Mouse (Mus musculus) lung, embryonic 14.5 days (tissue): ENCODE measurements around the gene Micu1. TPM values are rescaled to one million over a fixed set of nuclear protein-coding genes. Genes with fewer than 3 reads are reported as not detected.

ENCODE experiments used
- ATAC-seq: fragments of 200-750 bp; cut with Nextera tagmentation; 2 replicates; pipeline ENCODE4 v1.8.0; 2017; ENCODE audit warnings: mild to moderate bottlenecking, moderate TSS enrichment, moderate library complexity; ENCODE audit not compliant: insufficient read depth
- DNase-seq: peaks from one replicate; pipeline ENCODE4 v3.0.0-alpha.2; 2015
- H3K27ac ChIP-seq: fragments of 300-500 bp; sonication (generic); 2 replicates; pipeline ENCODE4 v1.5.1; 2014; ENCODE audit warnings: low read depth, mild to moderate bottlenecking, moderate library complexity
- H3K27me3 ChIP-seq: fragments of 300-500 bp; sonication (generic); 2 replicates; pipeline ENCODE4 v1.6.1; 2014; ENCODE audit warnings: low read length, control low read depth; ENCODE audit not compliant: insufficient read depth
- H3K36me3 ChIP-seq: fragments of 300-500 bp; sonication (generic); 2 replicates; pipeline ENCODE4 v1.6.1; 2014; ENCODE audit warnings: control low read depth; ENCODE audit not compliant: insufficient read depth
- H3K4me1 ChIP-seq: fragments of 300-500 bp; sonication (generic); 2 replicates; pipeline ENCODE4 v1.6.1; 2014; ENCODE audit warnings: antibody characterized with exemption, control low read depth; ENCODE audit not compliant: insufficient read depth
- H3K4me2 ChIP-seq: fragments of 300-500 bp; sonication (generic); 2 replicates; pipeline ENCODE4 v1.6.1; 2014; ENCODE audit warnings: mild to moderate bottlenecking
- H3K4me3 ChIP-seq: fragments of 300-500 bp; sonication (generic); 2 replicates; pipeline ENCODE4 v1.5.1; 2014; ENCODE audit warnings: low read depth, low read length
- H3K9ac ChIP-seq: fragments of 300-500 bp; sonication (generic); 2 replicates; pipeline ENCODE4 v1.6.1; 2014
- H3K9me3 ChIP-seq: fragments of 300-500 bp; sonication (generic); 2 replicates; pipeline ENCODE4 v1.6.1; 2016; ENCODE audit warnings: low read depth, low read length, control low read depth
- CTCF ChIP-seq: IDR thresholded peaks from 2 replicates; pipeline ENCODE4 v1.5.1; 2016; ENCODE audit warnings: antibody characterized with exemption, low read depth
- WGBS: fragments of 180-500 bp; shearing (Covaris S2); extraction: QIAGEN DNeasy Blood & Tissue Kit; methylation state at CpG from one replicate; pipeline ENCODE4 v1.1.7; 2014; 5-methylcytosine and 5-hydroxymethylcytosine counted together
- polyA plus RNA-seq: library from polyadenylated mRNA; unstranded; fragments of >200 nt; fragmentation: Nextera tagmentation; extraction: Ambion mirVana; gene quantifications from 2 replicates; pipeline ENCODE4 v1.2.1, GENCODE M21; 2014

Micu1 gene
- polyA plus RNA-seq, 1 experiment from 2014 or later = 83.9 TPM

GRCm38 (mm10) chr10:59903170-59903569 is 200.9 kb downstream of the Micu1 start:
- Histone ChIP-seq H3K4me1 (peaks cover 47% of the 10 kb centered on the region), H3K9me3 (no peaks in the 10 kb centered on the region), H3K4me2 (no peak overlapping the region), H3K27me3 (no peaks in the 10 kb centered on the region), H3K36me3 (peaks cover 6% of the 10 kb centered on the region), H3K4me3 (no peak overlapping the region), H3K9ac (no peak overlapping the region), H3K27ac (peak overlapping the region; percentile 44)
- ATAC-seq = no peak
- WGBS = 28% methylated on average over 7 of the region's 7 CpGs
- DNase-seq = peak; percentile 40
- TF ChIP-seq CTCF = no peak

DNA sequence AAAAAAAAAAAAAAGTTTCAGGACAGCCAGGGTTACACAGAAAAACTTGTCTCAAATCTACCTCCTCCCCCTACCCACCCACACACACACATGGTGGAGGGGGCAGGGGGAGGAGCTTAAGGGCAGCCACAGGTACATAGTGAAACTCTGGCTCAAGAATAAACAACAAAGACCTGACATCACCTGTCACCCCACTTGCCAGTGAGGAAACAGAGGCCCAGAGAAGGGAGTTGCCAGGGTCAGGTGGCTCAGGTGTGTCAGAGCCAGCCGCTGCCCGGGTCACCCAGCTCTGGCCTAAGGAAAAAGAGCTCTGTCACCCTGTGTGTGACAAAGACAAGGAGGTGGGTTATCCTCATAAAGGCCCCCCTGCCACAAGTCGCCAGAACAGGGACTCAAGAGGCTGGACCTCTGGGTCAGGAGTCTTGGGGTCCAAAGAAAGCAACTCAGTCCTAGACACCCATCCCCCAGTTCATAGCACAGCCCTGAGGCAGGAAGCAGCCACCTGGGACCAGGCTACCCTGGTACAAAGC is 204.9 kb downstream of the Micu1 start:
- H3K27me3 ChIP-seq = no peaks in the 10 kb centered on the region

GRCm38 (mm10) chr10:59907695-59908299 is 205.5 kb downstream of the Micu1 start:
- Histone ChIP-seq H3K27ac (peak overlapping the region; percentile 88), H3K9ac (no peak overlapping the region), H3K4me1 (peaks cover 47% of the 10 kb centered on the region), H3K4me2 (no peak overlapping the region), H3K9me3 (no peaks in the 10 kb centered on the region), H3K36me3 (no peaks in the 10 kb centered on the region), H3K4me3 (no peak overlapping the region), H3K27me3 (no peaks in the 10 kb centered on the region)
- no peak for TF ChIP-seq CTCF
- peak; percentile 82 for DNase-seq
- 17% methylated on average over 7 of the region's 7 CpGs for WGBS
- peak; percentile 52 for ATAC-seq

More for the DNA sequence above, 204.9 kb downstream of the Micu1 start:
- Histone ChIP-seq H3K9me3 (no peaks in the 10 kb centered on the region), H3K4me1 (peaks cover 46% of the 10 kb centered on the region), H3K36me3 (no peaks in the 10 kb centered on the region), H3K27ac (peak overlapping the region; percentile 88), H3K4me3 (no peak overlapping the region), H3K9ac (no peak overlapping the region), H3K4me2 (no peak overlapping the region)
- ATAC-seq = peak; percentile 9; the same call in 1 of the 2 replicates
- DNase-seq = no peak
- no peak for TF ChIP-seq CTCF
- WGBS = 52% methylated on average over 3 of the region's 3 CpGs

DNA sequence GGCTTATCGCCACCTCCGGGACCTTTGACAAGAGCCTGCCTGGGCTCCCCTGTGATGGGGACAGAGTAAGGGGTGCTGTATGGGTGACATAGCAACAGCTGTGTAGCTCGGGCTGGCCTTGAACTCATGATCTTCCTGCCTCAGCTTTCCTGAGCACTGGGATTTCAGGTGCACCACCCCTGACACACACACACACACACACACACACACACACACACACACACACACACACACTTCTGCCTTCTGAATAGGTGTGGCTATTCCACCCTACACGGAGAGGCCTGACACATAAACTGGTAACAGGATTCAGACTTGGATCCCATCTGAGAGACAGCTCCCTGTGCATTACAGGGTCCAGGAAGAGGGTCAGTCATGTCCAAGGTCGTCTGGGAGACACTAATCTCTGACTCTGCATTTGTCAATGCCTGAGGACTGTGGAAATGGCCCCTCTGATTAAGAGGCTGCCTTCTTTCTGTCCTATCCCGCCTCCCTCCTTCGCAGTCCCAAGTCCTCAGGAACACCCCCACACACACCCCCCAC is 206.6 kb downstream of the Micu1 start:
- Histone ChIP-seq H3K36me3 (no peaks in the 10 kb centered on the region), H3K27me3 (no peaks in the 10 kb centered on the region), H3K9me3 (no peaks in the 10 kb centered on the region), H3K4me1 (peaks cover 41% of the 10 kb centered on the region), H3K27ac (peak overlapping the region; percentile 88), H3K4me2 (peak overlapping the region; percentile 49; the same call in 1 of the 2 replicates), H3K4me3 (no peak overlapping the region), H3K9ac (no peak overlapping the region)
- no peak for DNase-seq
- TF ChIP-seq CTCF = no peak
- ATAC-seq = peak; percentile 4; the same call in 1 of the 2 replicates
- 40% methylated on average over 7 of the region's 7 CpGs for WGBS

GRCm38 (mm10) chr10:59909357-59909847 is 207.1 kb downstream of the Micu1 start:
- Histone ChIP-seq H3K27ac (peak overlapping the region; percentile 88), H3K4me1 (peaks cover 41% of the 10 kb centered on the region), H3K9ac (no peak overlapping the region; the same call in 1 of the 2 replicates), H3K9me3 (no peaks in the 10 kb centered on the region), H3K27me3 (no peaks in the 10 kb centered on the region), H3K4me3 (no peak overlapping the region), H3K36me3 (no peaks in the 10 kb centered on the region), H3K4me2 (peak overlapping the region; percentile 49; the same call in 1 of the 2 replicates)
- 7% methylated on average over 14 of the region's 14 CpGs for WGBS
- no peak for TF ChIP-seq CTCF
- DNase-seq (peak; percentile 89), ATAC-seq (peak; percentile 75)

GRCm38 (mm10) chr10:59911091-59911490 is 208.8 kb downstream of the Micu1 start:
- WGBS = 45% methylated on average over 6 of the region's 6 CpGs
- H3K27me3 ChIP-seq = no peaks in the 10 kb centered on the region
- no peak for ATAC-seq
- DNase-seq = no peak
- TF ChIP-seq CTCF = no peak
- peaks cover 45% of the 10 kb centered on the region for H3K4me1 ChIP-seq
- H3K9me3 ChIP-seq = no peaks in the 10 kb centered on the region
- H3K9ac ChIP-seq = peak overlapping the region; percentile 42; the same call in 1 of the 2 replicates
- no peaks in the 10 kb centered on the region for H3K36me3 ChIP-seq
- peak overlapping the region; percentile 50 for H3K4me2 ChIP-seq
- H3K4me3 ChIP-seq = no peak overlapping the region
- no peak overlapping the region for H3K27ac ChIP-seq

DNA sequence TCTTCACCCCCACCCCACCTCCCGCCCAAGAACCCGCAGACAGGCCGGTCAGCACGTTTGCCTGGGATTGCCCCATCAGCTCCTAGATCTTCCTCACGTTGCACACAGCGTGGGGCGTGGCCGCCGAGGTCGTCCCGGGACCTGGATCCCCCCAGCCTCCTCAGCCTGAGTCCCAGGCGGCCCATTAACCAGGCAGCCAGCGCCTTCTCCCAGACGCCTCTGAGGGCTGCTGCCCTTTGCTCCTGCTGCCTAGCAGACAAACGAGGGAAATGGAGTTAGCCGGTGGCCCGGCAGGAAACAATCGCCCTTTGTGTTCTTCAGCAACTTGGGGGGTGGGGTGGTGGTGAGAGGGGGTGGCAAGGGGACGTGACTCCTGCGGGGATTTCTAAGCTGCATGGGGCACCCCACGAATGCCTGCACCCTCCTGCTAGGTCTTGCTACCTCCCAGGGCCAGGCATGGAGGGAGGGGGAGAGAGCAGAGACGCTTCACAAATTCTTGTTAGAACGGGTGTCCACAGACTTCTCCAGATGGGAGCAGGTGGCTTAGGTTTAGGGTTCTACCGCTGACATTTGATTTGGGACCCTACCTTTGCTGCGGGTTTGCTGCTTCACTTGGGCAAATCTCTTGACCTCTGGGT is 209.4 kb downstream of the Micu1 start:
- no peaks in the 10 kb centered on the region for H3K36me3 ChIP-seq
- peaks cover 48% of the 10 kb centered on the region for H3K4me1 ChIP-seq
- TF ChIP-seq CTCF = no peak
- WGBS = 4% methylated on average over 25 of the region's 25 CpGs
- H3K27ac ChIP-seq = peak overlapping the region; percentile 43
- 0 out of 2 replicates have a peak, but pooled peaks have one; percentile 2 for ATAC-seq
- H3K9me3 ChIP-seq = no peaks in the 10 kb centered on the region
- peak overlapping the region; percentile 42 for H3K9ac ChIP-seq
- H3K27me3 ChIP-seq = no peaks in the 10 kb centered on the region
- H3K4me2 ChIP-seq = peak overlapping the region; percentile 50
- no peak overlapping the region for H3K4me3 ChIP-seq
- peak; percentile 70 for DNase-seq

Other genes with a start within 250 kb of the Micu1 start
- not detected in 2 replicates for gene Gm10322, start 86.4 kb upstream of the Micu1 start, polyA plus RNA-seq
- gene Mcu, start 85.8 kb upstream of the Micu1 start, polyA plus RNA-seq = 31.7 and 32.4 TPM in 2 replicates
- 26.7 and 28.1 TPM in 2 replicates for gene Dnajb12, start 177.1 kb downstream of the Micu1 start, polyA plus RNA-seq
- gene Ddit4, start 249.4 kb downstream of the Micu1 start, polyA plus RNA-seq = 3.0 and 3.5 TPM in 2 replicates